Mouse (Mus musculus) heart, adult 2 months (tissue): ENCODE measurements around the gene Rxra.

Experiments
- CTCF ChIP-seq: fragments of 200-600 bp; IDR thresholded peaks from 2 replicates; pipeline ENCODE4 v1.8.1; 2022; ENCODE audit warnings: antibody characterized with exemption, mild to moderate bottlenecking, moderate library complexity
- POLR2A ChIP-seq: fragments of 200-500 bp; IDR thresholded peaks from 2 replicates; pipeline ENCODE4 v1.6.1; 2011; ENCODE audit warnings: mild to moderate bottlenecking, low read depth, low read length, control low read depth; ENCODE audit not compliant: insufficient read depth

- TF ChIP-seq CTCF (no peak), POLR2A (no peak)
Measured at GRCm38 (mm10) chr2:27640900-27641479, 35.2 kb upstream of the Rxra start.
